Mouse (Mus musculus): ENCODE measurements around the gene BC048562. TPM values are rescaled to one million over a fixed set of nuclear protein-coding genes. Genes with fewer than 3 reads are reported as not detected.

BC048562 gene
- not detected in 2 replicates for polyA plus RNA-seq (2014; fragmentation: Nextera tagmentation; extraction: Ambion mirVana)

GRCm38 (mm10) chr9:108436182-108436581 lies at the start of gene BC048562:
Gene BC048562, plus strand, starts transcription at chr9:108436482.
- Histone ChIP-seq H3K9me3 (replicated peaks; ENCODE audit: control insufficient read depth, low read length) (no peaks in the 10 kb centered on the region), H3K4me1 (ENCODE audit: control insufficient read depth, insufficient read depth, low read length) (no peaks in the 10 kb centered on the region), H3K9ac (replicated peaks; ENCODE audit: low read length) (no peak within 1 kb of the TSS), H3K4me2 (ENCODE audit: low read depth, low read length) (no peak within 1 kb of the TSS), H3K27me3 (ENCODE audit: control insufficient read depth, insufficient read depth, low read length) (no peaks in the 10 kb centered on the region), H3K4me3 (ENCODE audit: low read depth, low read length) (no peak within 1 kb of the TSS), H3K36me3 (replicated peaks; ENCODE audit: control insufficient read depth, insufficient read depth, low read depth, low read length) (no peaks in the 10 kb centered on the region), H3K27ac (replicated peaks; ENCODE audit: low read depth, low read length) (no peak within 1 kb of the TSS)
- DNase-seq (ENCODE audit: low spot score) (no peak), ATAC-seq (replicated peaks; ENCODE audit: insufficient number of reproducible peaks, low FRiP score, low TSS enrichment, low read depth) (no peak)
- WGBS, result 66% methylated on average over 3 of the region's 3 CpGs

GRCm38 (mm10) chr9:108386816-108387215 lies 49.5 kb upstream of the BC048562 start:
- Histone ChIP-seq H3K4me3 (ENCODE audit: low read depth, low read length) (no peak overlapping the region), H3K27me3 (ENCODE audit: control insufficient read depth, insufficient read depth, low read length) (no peaks in the 10 kb centered on the region), H3K36me3 (replicated peaks; ENCODE audit: control insufficient read depth, insufficient read depth, low read depth, low read length) (peaks cover 25% of the 10 kb centered on the region), H3K4me2 (ENCODE audit: low read depth, low read length) (no peak overlapping the region), H3K9ac (replicated peaks; ENCODE audit: low read length) (no peak overlapping the region), H3K27ac (replicated peaks; ENCODE audit: low read depth, low read length) (no peak overlapping the region), H3K4me1 (ENCODE audit: control insufficient read depth, insufficient read depth, low read length) (no peaks in the 10 kb centered on the region), H3K9me3 (replicated peaks; ENCODE audit: control insufficient read depth, low read length) (no peaks in the 10 kb centered on the region)
- no peak for ATAC-seq (replicated peaks; ENCODE audit: insufficient number of reproducible peaks, low FRiP score, low TSS enrichment, low read depth)
- DNase-seq (ENCODE audit: low spot score), result no peak
- 98% methylated on average over 4 of the region's 4 CpGs for WGBS

GRCm38 (mm10) chr9:108388601-108389000 lies 47.7 kb upstream of the BC048562 start:
- peaks cover 21% of the 10 kb centered on the region for H3K36me3 ChIP-seq (replicated peaks; ENCODE audit: control insufficient read depth, insufficient read depth, low read depth, low read length)
- WGBS, result 82% methylated on average over 10 of the region's 10 CpGs
- ATAC-seq (replicated peaks; ENCODE audit: insufficient number of reproducible peaks, low FRiP score, low TSS enrichment, low read depth), result no peak

GRCm38 (mm10) chr9:108389220-108389619 lies 47.1 kb upstream of the BC048562 start:
- ATAC-seq (replicated peaks; ENCODE audit: insufficient number of reproducible peaks, low FRiP score, low TSS enrichment, low read depth) (no peak), DNase-seq (ENCODE audit: low spot score) (no peak)
- Histone ChIP-seq H3K36me3 (replicated peaks; ENCODE audit: control insufficient read depth, insufficient read depth, low read depth, low read length) (peaks cover 20% of the 10 kb centered on the region), H3K27ac (replicated peaks; ENCODE audit: low read depth, low read length) (no peak overlapping the region), H3K4me3 (ENCODE audit: low read depth, low read length) (no peak overlapping the region), H3K4me1 (ENCODE audit: control insufficient read depth, insufficient read depth, low read length) (no peaks in the 10 kb centered on the region), H3K4me2 (ENCODE audit: low read depth, low read length) (no peak overlapping the region), H3K9ac (replicated peaks; ENCODE audit: low read length) (no peak overlapping the region), H3K27me3 (ENCODE audit: control insufficient read depth, insufficient read depth, low read length) (no peaks in the 10 kb centered on the region), H3K9me3 (replicated peaks; ENCODE audit: control insufficient read depth, low read length) (no peaks in the 10 kb centered on the region)
- 79% methylated on average over 6 of the region's 6 CpGs for WGBS

More at GRCm38 (mm10) chr9:108388601-108389000, 47.7 kb upstream of the BC048562 start:
- Histone ChIP-seq H3K9me3 (replicated peaks; ENCODE audit: control insufficient read depth, low read length) (no peaks in the 10 kb centered on the region), H3K27me3 (ENCODE audit: control insufficient read depth, insufficient read depth, low read length) (no peaks in the 10 kb centered on the region), H3K9ac (replicated peaks; ENCODE audit: low read length) (no peak overlapping the region), H3K27ac (replicated peaks; ENCODE audit: low read depth, low read length) (no peak overlapping the region), H3K4me1 (ENCODE audit: control insufficient read depth, insufficient read depth, low read length) (no peaks in the 10 kb centered on the region), H3K4me2 (ENCODE audit: low read depth, low read length) (no peak overlapping the region), H3K4me3 (ENCODE audit: low read depth, low read length) (no peak overlapping the region)
- no peak for DNase-seq (ENCODE audit: low spot score)

GRCm38 (mm10) chr9:108392676-108393075 lies 43.6 kb upstream of the BC048562 start, which contains the start of gene 1700102P08Rik:
Gene 1700102P08Rik, plus strand, starts transcription at chr9:108392805.
- Histone ChIP-seq H3K4me1 (ENCODE audit: control insufficient read depth, insufficient read depth, low read length) (no peaks in the 10 kb centered on the region), H3K9ac (replicated peaks; ENCODE audit: low read length) (no peak within 1 kb of the TSS), H3K9me3 (replicated peaks; ENCODE audit: control insufficient read depth, low read length) (no peaks in the 10 kb centered on the region), H3K4me3 (ENCODE audit: low read depth, low read length) (no peak within 1 kb of the TSS), H3K27me3 (ENCODE audit: control insufficient read depth, insufficient read depth, low read length) (no peaks in the 10 kb centered on the region), H3K4me2 (ENCODE audit: low read depth, low read length) (no peak within 1 kb of the TSS), H3K27ac (replicated peaks; ENCODE audit: low read depth, low read length) (no peak within 1 kb of the TSS), H3K36me3 (replicated peaks; ENCODE audit: control insufficient read depth, insufficient read depth, low read depth, low read length) (peaks cover 5% of the 10 kb centered on the region)
- ATAC-seq (replicated peaks; ENCODE audit: insufficient number of reproducible peaks, low FRiP score, low TSS enrichment, low read depth) (peak; percentile 59; the same call in 1 of the 2 replicates), DNase-seq (ENCODE audit: low spot score) (no peak)
- WGBS, result 51% methylated on average over 18 of the region's 18 CpGs

GRCm38 (mm10) chr9:108394191-108394590 lies 42.1 kb upstream of the BC048562 start:
- no peaks in the 10 kb centered on the region for H3K27me3 ChIP-seq (ENCODE audit: control insufficient read depth, insufficient read depth, low read length)
- H3K27ac ChIP-seq (replicated peaks; ENCODE audit: low read depth, low read length), result no peak overlapping the region
- 91% methylated on average over 6 of the region's 6 CpGs for WGBS
- H3K9me3 ChIP-seq (replicated peaks; ENCODE audit: control insufficient read depth, low read length), result no peaks in the 10 kb centered on the region
- H3K4me1 ChIP-seq (ENCODE audit: control insufficient read depth, insufficient read depth, low read length), result no peaks in the 10 kb centered on the region
- H3K4me2 ChIP-seq (ENCODE audit: low read depth, low read length), result no peak overlapping the region
- ATAC-seq (replicated peaks; ENCODE audit: insufficient number of reproducible peaks, low FRiP score, low TSS enrichment, low read depth) (no peak), DNase-seq (ENCODE audit: low spot score) (no peak)
- no peaks in the 10 kb centered on the region; the same call in none of the 2 replicates for H3K36me3 ChIP-seq (replicated peaks; ENCODE audit: control insufficient read depth, insufficient read depth, low read depth, low read length)
- no peak overlapping the region for H3K4me3 ChIP-seq (ENCODE audit: low read depth, low read length)
- no peak overlapping the region for H3K9ac ChIP-seq (replicated peaks; ENCODE audit: low read length)

- H3K27ac ChIP-seq (replicated peaks; ENCODE audit: low read depth, low read length), result no peak overlapping the region
- ATAC-seq (replicated peaks; ENCODE audit: insufficient number of reproducible peaks, low FRiP score, low TSS enrichment, low read depth) (no peak), DNase-seq (ENCODE audit: low spot score) (no peak)
- no peaks in the 10 kb centered on the region; the same call in 1 of the 2 replicates for H3K36me3 ChIP-seq (replicated peaks; ENCODE audit: control insufficient read depth, insufficient read depth, low read depth, low read length)
- no peaks in the 10 kb centered on the region for H3K4me1 ChIP-seq (ENCODE audit: control insufficient read depth, insufficient read depth, low read length)
- no peak overlapping the region for H3K4me2 ChIP-seq (ENCODE audit: low read depth, low read length)
- no peak overlapping the region for H3K9ac ChIP-seq (replicated peaks; ENCODE audit: low read length)
- no peaks in the 10 kb centered on the region for H3K9me3 ChIP-seq (replicated peaks; ENCODE audit: control insufficient read depth, low read length)
- 76% methylated on average over 1 of the region's 1 CpGs for WGBS
- H3K27me3 ChIP-seq (ENCODE audit: control insufficient read depth, insufficient read depth, low read length), result no peaks in the 10 kb centered on the region
- no peak overlapping the region for H3K4me3 ChIP-seq (ENCODE audit: low read depth, low read length)
Observed at GRCm38 (mm10) chr9:108395427-108395826, 40.9 kb upstream of the BC048562 start.

GRCm38 (mm10) chr9:108398324-108398723 lies 38.0 kb upstream of the BC048562 start:
- H3K4me1 ChIP-seq (ENCODE audit: control insufficient read depth, insufficient read depth, low read length), result no peaks in the 10 kb centered on the region
- no peak overlapping the region for H3K9ac ChIP-seq (replicated peaks; ENCODE audit: low read length)
- no peaks in the 10 kb centered on the region for H3K9me3 ChIP-seq (replicated peaks; ENCODE audit: control insufficient read depth, low read length)
- H3K4me2 ChIP-seq (ENCODE audit: low read depth, low read length), result no peak overlapping the region
- DNase-seq (ENCODE audit: low spot score) (no peak), ATAC-seq (replicated peaks; ENCODE audit: insufficient number of reproducible peaks, low FRiP score, low TSS enrichment, low read depth) (no peak)
- no peaks in the 10 kb centered on the region for H3K36me3 ChIP-seq (replicated peaks; ENCODE audit: control insufficient read depth, insufficient read depth, low read depth, low read length)
- 84% methylated on average over 3 of the region's 3 CpGs for WGBS
- no peak overlapping the region for H3K27ac ChIP-seq (replicated peaks; ENCODE audit: low read depth, low read length)
- H3K4me3 ChIP-seq (ENCODE audit: low read depth, low read length), result no peak overlapping the region
- no peaks in the 10 kb centered on the region for H3K27me3 ChIP-seq (ENCODE audit: control insufficient read depth, insufficient read depth, low read length)
